Mouse (Mus musculus) MEL (cell line): ENCODE measurements at regions not wholly inside any gene's neighbourhood (a gene's known extent, or its start where the extent isn't known, plus 50 kb on each side); places are given as distances from the start of the nearest gene placed in this dataset.

Source experiments
- POLR2A ChIP-seq, 2 experiments: IDR thresholded peaks; 2 replicates each; pipeline ENCODE4 v1.6.1; 2011 to 2012; ENCODE audit warnings: low read length in 2 of 2, mild to moderate bottlenecking in 2 of 2, control low read depth in 1 of 2, improper control_type of control experiment in 1 of 2, low read depth in 1 of 2, moderate library complexity in 1 of 2; ENCODE audit not compliant: control insufficient read depth in 1 of 2, insufficient read depth in 1 of 2, poor library complexity in 1 of 2
- RAD21 ChIP-seq: IDR thresholded peaks from 2 replicates; pipeline ENCODE4 v1.6.1; 2011; ENCODE audit warnings: mild to moderate bottlenecking, low read depth, low read length, improper control_type of control experiment

DNA sequence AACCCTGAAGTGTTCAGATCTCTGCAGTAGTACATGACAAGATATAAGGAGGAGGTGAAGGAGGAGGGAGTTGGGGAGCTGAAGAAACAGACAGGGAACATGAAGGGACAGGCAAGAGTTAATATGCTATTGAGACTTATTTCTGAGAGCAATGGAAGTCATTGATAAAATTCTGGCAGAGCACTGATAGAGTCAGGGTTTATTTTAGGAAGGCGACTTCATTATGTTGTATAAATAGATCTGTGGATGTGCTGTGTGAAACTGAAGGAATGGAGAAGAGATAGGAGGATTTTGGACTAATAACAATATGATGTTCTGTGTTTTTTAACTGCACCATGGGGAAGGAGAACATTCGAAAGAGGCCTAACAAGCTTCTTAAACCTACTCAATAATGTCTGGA, 63.0 kb upstream of the Kcna4 start:
- no peak for TF ChIP-seq RAD21
- TF ChIP-seq POLR2A (IDR thresholded peaks at IDR 0.05; ENCODE audit: control insufficient read depth in 1 of 2, insufficient read depth in 1 of 2, low read depth in 1 of 2, low read length in 2 of 2, poor library complexity in 1 of 2): no peak
